Mouse (Mus musculus) 3134 (cell line): ENCODE data around the gene Insyn1.

Experiments used
- DNase-seq: peaks from one replicate; pipeline ENCODE4 v3.0.0-alpha.2; 2011; ENCODE audit warnings: low spot score; ENCODE audit not compliant: insufficient read length; ENCODE audit errors: extremely low read depth

Gene Insyn1

GRCm38 (mm10) chr9:58530407-58530806 is 42.0 kb downstream of the Insyn1 start:
- no peak for DNase-seq

GRCm38 (mm10) chr9:58532236-58532635 is 43.8 kb downstream of the Insyn1 start:
- no peak for DNase-seq

GRCm38 (mm10) chr9:58533322-58533721 is 44.9 kb downstream of the Insyn1 start:
- DNase-seq = no peak

GRCm38 (mm10) chr9:58534766-58535165 is 46.4 kb downstream of the Insyn1 start:
- no peak for DNase-seq

GRCm38 (mm10) chr9:58535447-58536134 is 47.2 kb downstream of the Insyn1 start:
- DNase-seq = no peak

- DNase-seq = no peak
Measured at GRCm38 (mm10) chr9:58537774-58538173, 49.4 kb downstream of the Insyn1 start.

GRCm38 (mm10) chr9:58539886-58540285 is 51.5 kb downstream of the Insyn1 start:
- DNase-seq = no peak

- DNase-seq = peak; percentile 84
Measured at GRCm38 (mm10) chr9:58541895-58542338, 53.5 kb downstream of the Insyn1 start.

- DNase-seq = no peak
Measured at GRCm38 (mm10) chr9:58544879-58545324, 56.5 kb downstream of the Insyn1 start.

GRCm38 (mm10) chr9:58545428-58545827 is 57.0 kb downstream of the Insyn1 start:
- no peak for DNase-seq

- DNase-seq = peak; percentile 67
Measured at GRCm38 (mm10) chr9:58546630-58547360, 58.4 kb downstream of the Insyn1 start.

GRCm38 (mm10) chr9:58548897-58549296 is 60.5 kb downstream of the Insyn1 start:
- DNase-seq = peak; percentile 66
